Mouse (Mus musculus): ENCODE results near the gene Ncs1.

Gene Ncs1

GRCm38 (mm10) chr2:31245491-31246141, at the start of gene Ncs1:
Gene Ncs1 (plus strand): TSS chr2:31245823.
- DNase-seq, result peak; percentile 72 to 87

- DNase-seq, result no peak
Observed at GRCm38 (mm10) chr2:31198621-31199020, 47.0 kb upstream of the Ncs1 start.

- no peak for DNase-seq
Observed at GRCm38 (mm10) chr2:31200051-31200450, 45.6 kb upstream of the Ncs1 start.

- DNase-seq, result peak in 1 of 2 experiments; percentile 39
Observed at GRCm38 (mm10) chr2:31201851-31202250, 43.8 kb upstream of the Ncs1 start.

GRCm38 (mm10) chr2:31202357-31202756, 43.3 kb upstream of the Ncs1 start:
- DNase-seq, result no peak

GRCm38 (mm10) chr2:31202956-31203355, 42.7 kb upstream of the Ncs1 start:
- DNase-seq, result no peak

GRCm38 (mm10) chr2:31204677-31205076, 40.9 kb upstream of the Ncs1 start:
- no peak for DNase-seq

GRCm38 (mm10) chr2:31206211-31206610, 39.4 kb upstream of the Ncs1 start:
- DNase-seq, result no peak

- DNase-seq, result no peak
Observed at GRCm38 (mm10) chr2:31206882-31207281, 38.7 kb upstream of the Ncs1 start.

- DNase-seq, result no peak
Observed at GRCm38 (mm10) chr2:31208544-31209142, 37.0 kb upstream of the Ncs1 start.

- DNase-seq, result peak; percentile 8 to 47
Observed at GRCm38 (mm10) chr2:31209525-31209924, 36.1 kb upstream of the Ncs1 start.

GRCm38 (mm10) chr2:31210144-31210847, 35.3 kb upstream of the Ncs1 start:
- no peak for DNase-seq

- DNase-seq, result no peak
Observed at GRCm38 (mm10) chr2:31211204-31211603, 34.4 kb upstream of the Ncs1 start.

- DNase-seq, result no peak
Observed at GRCm38 (mm10) chr2:31214211-31214796, 31.3 kb upstream of the Ncs1 start.

GRCm38 (mm10) chr2:31218611-31219010, 27.0 kb upstream of the Ncs1 start:
- DNase-seq, result no peak

- no peak for DNase-seq
Observed at GRCm38 (mm10) chr2:31219470-31219869, 26.2 kb upstream of the Ncs1 start.

- DNase-seq, result no peak
Observed at GRCm38 (mm10) chr2:31220844-31221243, 24.8 kb upstream of the Ncs1 start.

GRCm38 (mm10) chr2:31221582-31221981, 24.0 kb upstream of the Ncs1 start:
- DNase-seq, result no peak

GRCm38 (mm10) chr2:31228768-31229311, 16.8 kb upstream of the Ncs1 start:
- DNase-seq, result no peak

- peak; percentile 34 to 66 for DNase-seq
Observed at GRCm38 (mm10) chr2:31239203-31239696, 6.4 kb upstream of the Ncs1 start.

GRCm38 (mm10) chr2:31239833-31240232, 5.8 kb upstream of the Ncs1 start:
- no peak for DNase-seq

- DNase-seq, result peak in 1 of 2 experiments; percentile 42
Observed at GRCm38 (mm10) chr2:31241639-31242038, 4.0 kb upstream of the Ncs1 start.

GRCm38 (mm10) chr2:31244216-31244615, 1.4 kb upstream of the Ncs1 start:
- DNase-seq, result no peak
